Mouse (Mus musculus) embryonic fibroblast, embryonic 13.5 days (primary cell): ENCODE measurements around the gene Smg9. TPM values are rescaled to one million over a fixed set of nuclear protein-coding genes. Genes with fewer than 3 reads are reported as not detected.

ENCODE experiments used
- H3K27ac ChIP-seq: 2 replicates; pipeline ENCODE4 v1.5.1; 2012; ENCODE audit warnings: low read length, control low read depth, inconsistent platforms; ENCODE audit not compliant: insufficient read depth
- H3K4me1 ChIP-seq: 2 replicates; pipeline ENCODE4 v1.6.1; 2011; ENCODE audit warnings: low read length; ENCODE audit not compliant: control insufficient read depth, insufficient read depth
- H3K4me3 ChIP-seq: 2 replicates; pipeline ENCODE4 v1.5.1; 2011; ENCODE audit warnings: mild to moderate bottlenecking, control low read depth, low read length; ENCODE audit not compliant: insufficient read depth
- CTCF ChIP-seq: IDR thresholded peaks from 2 replicates; pipeline ENCODE4 v1.5.1; 2011; ENCODE audit warnings: mild to moderate bottlenecking, control low read depth, low read length, moderate library complexity, borderline replicate concordance; ENCODE audit not compliant: insufficient read depth
- POLR2A ChIP-seq: IDR thresholded peaks from 2 replicates; pipeline ENCODE4 v1.6.1; 2011; ENCODE audit warnings: low read depth, mild to moderate bottlenecking, control low read depth, low read length, moderate library complexity
- polyA plus RNA-seq: library from polyadenylated mRNA; stranded (reverse); fragments of >200 nt; gene quantifications from 2 replicates; pipeline ENCODE4 v1.2.4, GENCODE M21; 2011; ENCODE audit warnings: low read depth; ENCODE audit not compliant: missing spikeins, insufficient read length

Smg9 gene
- polyA plus RNA-seq, 1 experiment: 18.1 TPM

DNA sequence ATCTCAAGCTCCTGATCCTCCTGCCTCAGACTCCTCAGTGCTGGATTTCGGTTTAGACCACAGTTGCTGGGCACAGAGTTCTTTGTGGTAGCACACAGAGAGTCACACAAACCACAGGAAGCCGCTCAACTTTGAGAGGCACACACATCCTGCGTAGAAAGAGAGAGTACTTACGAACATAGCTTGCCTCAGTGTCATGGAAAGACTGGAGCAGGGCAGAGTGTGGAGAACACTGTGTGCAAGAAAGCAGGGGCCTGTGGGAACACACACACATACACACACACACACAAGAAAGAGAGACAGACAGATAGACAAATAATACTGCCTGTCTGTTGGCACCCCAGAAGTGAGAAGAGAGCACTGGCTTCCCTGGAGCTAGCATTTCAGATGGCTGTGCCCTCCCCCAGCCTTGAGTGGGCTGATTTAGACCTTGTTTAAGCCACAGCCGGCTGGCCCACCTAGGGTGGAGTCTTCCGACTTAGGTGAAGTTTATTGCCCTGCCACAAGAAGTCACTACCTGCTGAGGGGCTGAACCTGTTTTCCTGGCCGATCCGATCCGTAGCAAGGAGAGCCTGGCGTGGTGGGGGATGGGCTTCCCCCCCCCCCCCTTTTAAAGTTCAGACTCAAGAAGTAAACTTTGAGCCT is 58.4 kb downstream of the Smg9 start:
- TF ChIP-seq POLR2A (no peak), CTCF (no peak)
- Histone ChIP-seq H3K4me3 (no peak overlapping the region), H3K27ac (no peak overlapping the region), H3K4me1 (peaks cover 15% of the 10 kb centered on the region)

GRCm38 (mm10) chr7:24459440-24459839 is 60.0 kb downstream of the Smg9 start:
- H3K27ac ChIP-seq: peak overlapping the region; percentile 67
- no peak for TF ChIP-seq CTCF
- TF ChIP-seq POLR2A: no peak
- no peak overlapping the region for H3K4me3 ChIP-seq
- peaks cover 15% of the 10 kb centered on the region for H3K4me1 ChIP-seq

GRCm38 (mm10) chr7:24459843-24460242 is 60.4 kb downstream of the Smg9 start:
- Histone ChIP-seq H3K4me1 (peaks cover 15% of the 10 kb centered on the region), H3K27ac (peak overlapping the region; percentile 67), H3K4me3 (no peak overlapping the region)
- TF ChIP-seq POLR2A: no peak

- Histone ChIP-seq H3K4me3 (no peak overlapping the region), H3K4me1 (peaks cover 15% of the 10 kb centered on the region), H3K27ac (peak overlapping the region; percentile 77)
- TF ChIP-seq CTCF (no peak), POLR2A (no peak)
Observed at GRCm38 (mm10) chr7:24461376-24462051, 62.1 kb downstream of the Smg9 start.

DNA sequence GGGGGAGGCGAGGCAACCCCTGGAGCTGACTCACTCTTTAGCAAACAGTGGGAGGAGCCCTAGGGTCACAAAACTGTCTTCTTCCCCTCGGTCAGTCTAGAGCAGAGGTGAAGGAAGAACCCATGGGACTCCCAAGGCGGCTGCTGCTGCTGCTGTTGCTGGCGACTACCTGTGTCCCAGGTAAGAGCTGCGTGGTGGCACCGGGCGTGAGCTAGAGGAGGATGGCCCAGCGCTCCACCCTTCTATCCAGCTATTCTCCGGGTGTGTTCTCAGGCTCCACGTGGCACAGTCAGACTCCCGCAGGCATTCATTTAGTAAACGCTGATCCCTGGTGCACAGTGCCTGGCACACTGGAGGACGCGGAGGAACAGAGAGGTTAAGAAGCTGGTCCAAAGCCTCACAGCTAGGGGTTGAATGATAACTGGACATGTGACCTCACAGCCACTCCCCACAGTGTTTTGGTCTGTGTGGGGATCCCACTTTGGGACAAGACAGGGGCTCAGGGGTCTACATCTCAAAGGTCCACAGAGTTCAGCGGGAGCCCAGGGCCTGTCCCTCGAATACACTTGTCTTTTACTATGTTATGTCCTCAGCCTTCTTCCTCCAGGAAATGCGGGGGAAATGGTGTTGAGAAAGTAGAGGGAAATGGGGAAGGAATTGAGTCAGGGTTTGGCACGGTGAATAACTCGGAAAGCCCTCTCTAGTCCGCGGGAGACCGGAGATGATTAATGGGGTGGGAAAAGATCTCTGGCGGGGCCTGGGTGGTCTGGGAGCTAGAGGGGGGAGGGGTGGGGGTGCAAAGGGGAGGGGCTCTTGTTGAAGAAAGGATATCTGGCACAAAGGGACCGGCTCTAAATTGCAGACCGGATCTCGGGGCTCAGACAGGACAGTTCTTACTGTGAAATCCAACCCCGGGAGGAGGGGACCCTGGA is 63.2 kb downstream of the Smg9 start, which contains the start of gene Plaur:
Plaur (plus strand) TSS at position 97 of the 932 bp plus-strand sequence.
- Histone ChIP-seq H3K4me1 (peaks cover 13% of the 10 kb centered on the region), H3K4me3 (peak within 1 kb of the TSS; percentile 61), H3K27ac (peak within 1 kb of the TSS; percentile 77)
- TF ChIP-seq CTCF (no peak), POLR2A (peak; percentile 68)

DNA sequence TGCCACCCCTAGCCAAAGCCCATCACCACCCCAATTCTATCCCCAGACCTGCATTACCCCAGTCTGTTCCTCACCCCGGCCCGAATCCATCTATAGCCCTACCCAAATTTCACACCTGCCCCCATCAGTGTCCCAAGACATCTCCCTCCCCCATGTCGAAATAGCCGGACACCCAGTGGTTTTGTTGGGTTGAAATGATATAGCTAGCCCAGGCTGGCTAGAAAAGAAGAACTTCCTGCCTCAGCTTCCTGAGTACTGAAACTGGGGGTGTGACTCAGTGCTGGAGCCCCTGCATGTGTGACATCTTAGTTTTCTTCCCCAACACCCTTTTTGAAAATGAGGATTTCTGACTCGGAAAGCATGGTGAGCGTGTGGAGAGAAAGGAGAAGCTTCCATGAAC is 67.4 kb downstream of the Smg9 start:
- Histone ChIP-seq H3K4me3 (no peak overlapping the region), H3K27ac (no peak overlapping the region), H3K4me1 (no peaks in the 10 kb centered on the region)
- TF ChIP-seq CTCF: no peak
- no peak for TF ChIP-seq POLR2A

GRCm38 (mm10) chr7:24467886-24468285 is 68.5 kb downstream of the Smg9 start:
- no peak for TF ChIP-seq POLR2A
- TF ChIP-seq CTCF: no peak
- H3K27ac ChIP-seq: no peak overlapping the region
- H3K4me3 ChIP-seq: no peak overlapping the region
- no peaks in the 10 kb centered on the region for H3K4me1 ChIP-seq

DNA sequence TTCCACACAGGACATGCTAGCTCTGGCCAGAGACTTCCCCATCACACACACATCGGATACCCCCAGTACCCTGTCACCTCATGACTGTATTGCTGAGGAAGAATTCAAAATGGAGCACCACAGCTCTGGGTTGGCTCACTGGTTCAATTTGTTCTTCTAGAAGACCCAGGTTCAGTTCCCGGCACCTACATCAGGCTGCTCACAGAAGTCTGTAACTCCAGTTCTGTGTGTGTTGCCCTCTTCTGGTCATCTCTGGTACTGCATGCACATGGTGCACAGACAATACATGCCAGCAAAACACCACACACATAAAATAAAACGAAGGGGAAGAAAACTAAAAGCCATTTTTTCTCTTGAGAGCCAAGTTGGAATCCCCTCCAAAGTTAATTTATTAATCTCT is 69.7 kb downstream of the Smg9 start:
- Histone ChIP-seq H3K4me3 (no peak overlapping the region), H3K27ac (no peak overlapping the region), H3K4me1 (no peaks in the 10 kb centered on the region)
- TF ChIP-seq POLR2A: no peak
- no peak for TF ChIP-seq CTCF

GRCm38 (mm10) chr7:24470356-24470755 is 70.9 kb downstream of the Smg9 start:
- no peak for TF ChIP-seq CTCF
- TF ChIP-seq POLR2A: no peak
- H3K27ac ChIP-seq: peak overlapping the region; percentile 36; the same call in 1 of the 2 replicates
- H3K4me3 ChIP-seq: no peak overlapping the region
- no peaks in the 10 kb centered on the region for H3K4me1 ChIP-seq

Other genes with a start within 250 kb of the Smg9 start
- 1.0 and 2.5 TPM in 2 replicates for gene Zfp114, start 224.6 kb upstream of the Smg9 start, polyA plus RNA-seq
- gene Zfp111, start 188.2 kb upstream of the Smg9 start, polyA plus RNA-seq: 12.4 and 14.0 TPM in 2 replicates
- 3.6 and 3.7 TPM in 2 replicates for gene Zfp109, start 162.1 kb upstream of the Smg9 start, polyA plus RNA-seq
- gene Zfp108, start 144.8 kb upstream of the Smg9 start, polyA plus RNA-seq: 2.8 and 3.0 TPM in 2 replicates
- gene Zfp93, start 129.2 kb upstream of the Smg9 start, polyA plus RNA-seq: 6.5 and 13.4 TPM in 2 replicates
- 11.7 and 14.8 TPM in 2 replicates for gene Zfp61, start 98.4 kb upstream of the Smg9 start, polyA plus RNA-seq
- 3.8 and 4.4 TPM in 2 replicates for gene Zfp94, start 83.0 kb upstream of the Smg9 start, polyA plus RNA-seq
- not detected in 2 replicates for gene Tescl, start 65.7 kb upstream of the Smg9 start, polyA plus RNA-seq
- not detected in 2 replicates for gene Lypd5, start 50.4 kb upstream of the Smg9 start, polyA plus RNA-seq
- 1.9 and 3.4 TPM in 2 replicates for gene Kcnn4, start 29.4 kb upstream of the Smg9 start, polyA plus RNA-seq
- not detected in 2 replicates for gene Irgc1, start 52.7 kb downstream of the Smg9 start, polyA plus RNA-seq
- 35.2 and 70.2 TPM in 2 replicates for gene Plaur, start 62.9 kb downstream of the Smg9 start, polyA plus RNA-seq
- gene Cadm4, start 82.4 kb downstream of the Smg9 start, polyA plus RNA-seq: 1.2 and 3.3 TPM in 2 replicates
- gene Zfp428, start 107.4 kb downstream of the Smg9 start, polyA plus RNA-seq: 5.6 and 8.9 TPM in 2 replicates
- gene AC161166.1, start 112.8 kb downstream of the Smg9 start, polyA plus RNA-seq: not detected in 2 replicates
- 17.6 and 21.7 TPM in 2 replicates for gene Irgq, start 131.1 kb downstream of the Smg9 start, polyA plus RNA-seq
- not detected in 2 replicates for gene Pinlyp, start 146.5 kb downstream of the Smg9 start, polyA plus RNA-seq
- 33.3 and 41.3 TPM in 2 replicates for gene Xrcc1, start 146.7 kb downstream of the Smg9 start, polyA plus RNA-seq
- 11.3 and 16.2 TPM in 2 replicates for gene Ethe1, start 187.9 kb downstream of the Smg9 start, polyA plus RNA-seq
- 2.3 and 2.6 TPM in 2 replicates for gene Zfp575, start 188.0 kb downstream of the Smg9 start, polyA plus RNA-seq
- gene Phldb3, start 211.1 kb downstream of the Smg9 start, polyA plus RNA-seq: 0.76 and 0.97 TPM in 2 replicates
- not detected in 2 replicates for gene Lypd3, start 236.9 kb downstream of the Smg9 start, polyA plus RNA-seq